Mouse (Mus musculus) neural tube, embryonic 14.5 days (tissue): ENCODE measurements around the gene Chid1. TPM values are rescaled to one million over a fixed set of nuclear protein-coding genes. Genes with fewer than 3 reads are reported as not detected.

Experiments used
- ATAC-seq: fragments of 200-750 bp; cut with Nextera tagmentation; 2 replicates; pipeline ENCODE4 v1.8.0; 2017; ENCODE audit warnings: low read depth, mild to moderate bottlenecking, moderate TSS enrichment, moderate library complexity
- H3K27ac ChIP-seq: fragments of 300-500 bp; sonication (generic); 2 replicates; pipeline ENCODE4 v1.5.1; 2014; ENCODE audit warnings: low read depth, mild to moderate bottlenecking, control low read depth, low read length, moderate library complexity, mixed read lengths
- H3K27me3 ChIP-seq: fragments of 300-500 bp; sonication (generic); 2 replicates; pipeline ENCODE4 v1.6.1; 2014; ENCODE audit warnings: low read length; ENCODE audit not compliant: control insufficient read depth, insufficient read depth
- H3K36me3 ChIP-seq: fragments of 300-500 bp; sonication (generic); 2 replicates; pipeline ENCODE4 v1.6.1; 2014; ENCODE audit warnings: low read length, mixed read lengths; ENCODE audit not compliant: control insufficient read depth, insufficient read depth
- H3K4me1 ChIP-seq: fragments of 300-500 bp; sonication (generic); 2 replicates; pipeline ENCODE4 v1.6.1; 2014; ENCODE audit warnings: low read length; ENCODE audit not compliant: control insufficient read depth, insufficient read depth
- H3K4me2 ChIP-seq: fragments of 300-500 bp; sonication (generic); 2 replicates; pipeline ENCODE4 v1.6.1; 2014; ENCODE audit warnings: mild to moderate bottlenecking, low read depth, low read length, control low read depth
- H3K4me3 ChIP-seq: fragments of 300-500 bp; sonication (generic); 2 replicates; pipeline ENCODE4 v1.5.1; 2014; ENCODE audit warnings: low read depth, low read length, control low read depth, mixed read lengths
- H3K9ac ChIP-seq: fragments of 300-500 bp; sonication (generic); replicated peaks from 2 replicates; pipeline ENCODE4 v1.6.1; 2014; ENCODE audit warnings: low read depth, mild to moderate bottlenecking, control low read depth, low read length, mixed read lengths
- H3K9me3 ChIP-seq: fragments of 300-500 bp; sonication (generic); 2 replicates; pipeline ENCODE4 v1.6.1; 2016; ENCODE audit warnings: low read length; ENCODE audit not compliant: control insufficient read depth
- WGBS: fragments of 180-500 bp; shearing (Covaris S2); extraction: QIAGEN DNeasy Blood & Tissue Kit; methylation state at CpG from one replicate; pipeline ENCODE4 v1.1.7; 2014; 5-methylcytosine and 5-hydroxymethylcytosine counted together
- polyA plus RNA-seq: library from polyadenylated mRNA; unstranded; fragments of >200 nt; fragmentation: Nextera tagmentation; extraction: Ambion mirVana; gene quantifications from 2 replicates; pipeline ENCODE4 v1.2.1, GENCODE M21; 2014

Chid1 gene
- polyA plus RNA-seq, 1 experiment from 2014 or later: 52.4 TPM

GRCm38 (mm10) chr7:141561682-141562391 is 22.2 kb upstream of the Chid1 start, which contains the start of gene Ap2a2:
Gene Ap2a2, plus strand, starts transcription at chr7:141562173.
- Histone ChIP-seq H3K27me3 (no peaks in the 10 kb centered on the region; the same call in 1 of the 2 replicates), H3K4me2 (peak within 1 kb of the TSS; percentile 58), H3K4me1 (peaks cover 18% of the 10 kb centered on the region), H3K9me3 (no peaks in the 10 kb centered on the region), H3K36me3 (no peaks in the 10 kb centered on the region), H3K9ac (peak within 1 kb of the TSS; percentile 95), H3K4me3 (peak within 1 kb of the TSS; percentile 100), H3K27ac (peak within 1 kb of the TSS; percentile 85)
- under 1% methylated on average over 67 of the region's 72 CpGs for WGBS
- peak; percentile 95 for ATAC-seq

- peaks cover 18% of the 10 kb centered on the region for H3K4me1 ChIP-seq
- 86% methylated on average over 4 of the region's 4 CpGs for WGBS
- no peaks in the 10 kb centered on the region for H3K36me3 ChIP-seq
- no peak overlapping the region for H3K4me2 ChIP-seq
- no peaks in the 10 kb centered on the region; the same call in 1 of the 2 replicates for H3K27me3 ChIP-seq
- H3K27ac ChIP-seq: no peak overlapping the region
- H3K9ac ChIP-seq: no peak overlapping the region
- no peak overlapping the region for H3K4me3 ChIP-seq
- H3K9me3 ChIP-seq: no peaks in the 10 kb centered on the region
- no peak for ATAC-seq
Observed at GRCm38 (mm10) chr7:141560471-141560870, 20.8 kb upstream of the Chid1 start.

GRCm38 (mm10) chr7:141559726-141560325 is 20.2 kb upstream of the Chid1 start:
- Histone ChIP-seq H3K27me3 (no peaks in the 10 kb centered on the region; the same call in 1 of the 2 replicates), H3K4me3 (no peak overlapping the region), H3K27ac (no peak overlapping the region), H3K4me2 (no peak overlapping the region), H3K9ac (no peak overlapping the region), H3K9me3 (no peaks in the 10 kb centered on the region), H3K4me1 (peaks cover 15% of the 10 kb centered on the region), H3K36me3 (no peaks in the 10 kb centered on the region)
- WGBS: 86% methylated on average over 2 of the region's 2 CpGs
- no peak for ATAC-seq

GRCm38 (mm10) chr7:141558946-141559345 is 19.3 kb upstream of the Chid1 start:
- no peak for ATAC-seq
- Histone ChIP-seq H3K4me1 (peaks cover 8% of the 10 kb centered on the region), H3K4me3 (no peak overlapping the region), H3K9ac (no peak overlapping the region), H3K4me2 (no peak overlapping the region), H3K27me3 (no peaks in the 10 kb centered on the region; the same call in 1 of the 2 replicates), H3K36me3 (no peaks in the 10 kb centered on the region), H3K9me3 (no peaks in the 10 kb centered on the region), H3K27ac (no peak overlapping the region)

- no peak for ATAC-seq
- Histone ChIP-seq H3K27me3 (no peaks in the 10 kb centered on the region; the same call in 1 of the 2 replicates), H3K4me1 (peaks cover 3% of the 10 kb centered on the region), H3K27ac (no peak overlapping the region), H3K36me3 (no peaks in the 10 kb centered on the region), H3K9me3 (no peaks in the 10 kb centered on the region), H3K4me3 (no peak overlapping the region), H3K4me2 (no peak overlapping the region), H3K9ac (no peak overlapping the region)
- 73% methylated on average over 4 of the region's 4 CpGs for WGBS
Observed at GRCm38 (mm10) chr7:141558329-141558776, 18.7 kb upstream of the Chid1 start.

GRCm38 (mm10) chr7:141550464-141550863 is 10.8 kb upstream of the Chid1 start:
- no peak overlapping the region for H3K4me2 ChIP-seq
- no peak for ATAC-seq

GRCm38 (mm10) chr7:141549432-141550061 is 9.9 kb upstream of the Chid1 start:
- WGBS: 91% methylated on average over 3 of the region's 3 CpGs
- ATAC-seq: no peak
- H3K27ac ChIP-seq: no peak overlapping the region
- no peak overlapping the region for H3K9ac ChIP-seq
- no peak overlapping the region for H3K4me2 ChIP-seq
- H3K4me1 ChIP-seq: no peaks in the 10 kb centered on the region
- H3K4me3 ChIP-seq: no peak overlapping the region
- no peaks in the 10 kb centered on the region for H3K9me3 ChIP-seq
- H3K36me3 ChIP-seq: no peaks in the 10 kb centered on the region
- no peaks in the 10 kb centered on the region for H3K27me3 ChIP-seq

More at GRCm38 (mm10) chr7:141550464-141550863, 10.8 kb upstream of the Chid1 start:
- Histone ChIP-seq H3K27ac (no peak overlapping the region), H3K4me3 (no peak overlapping the region), H3K9ac (no peak overlapping the region), H3K4me1 (no peaks in the 10 kb centered on the region), H3K9me3 (no peaks in the 10 kb centered on the region), H3K27me3 (no peaks in the 10 kb centered on the region), H3K36me3 (no peaks in the 10 kb centered on the region)
- WGBS: 82% methylated on average over 2 of the region's 2 CpGs

- WGBS: 79% methylated on average over 4 of the region's 4 CpGs
- Histone ChIP-seq H3K4me2 (no peak overlapping the region), H3K36me3 (no peaks in the 10 kb centered on the region), H3K27me3 (no peaks in the 10 kb centered on the region), H3K9ac (no peak overlapping the region), H3K9me3 (no peaks in the 10 kb centered on the region), H3K4me3 (no peak overlapping the region), H3K4me1 (0 out of 2 replicates have a peak, but pooled peaks cover 3% of the 10 kb centered on the region), H3K27ac (no peak overlapping the region)
- ATAC-seq: no peak
Observed at GRCm38 (mm10) chr7:141544654-141545053, 5.0 kb upstream of the Chid1 start.

- Histone ChIP-seq H3K27me3 (no peaks in the 10 kb centered on the region), H3K36me3 (no peaks in the 10 kb centered on the region), H3K4me2 (no peak overlapping the region), H3K27ac (no peak overlapping the region), H3K9ac (no peak overlapping the region), H3K4me1 (peaks cover 13% of the 10 kb centered on the region), H3K4me3 (no peak overlapping the region), H3K9me3 (no peaks in the 10 kb centered on the region)
- WGBS: 86% methylated on average over 2 of the region's 2 CpGs
- no peak for ATAC-seq
Observed at GRCm38 (mm10) chr7:141542588-141542987, 2.9 kb upstream of the Chid1 start.
